Mouse (Mus musculus): Measurements from ENCODE around the gene Gm11757. TPM values are rescaled to one million over a fixed set of nuclear protein-coding genes. Genes with fewer than 3 reads are reported as not detected.
"Not testable (repeated sequence)": the region's sequence is repeated elsewhere in the genome, so short reads cannot be mapped to it uniquely, and the experiment has no call there.

The Gm11757 gene
- total RNA-seq (2021): not detected

DNA sequence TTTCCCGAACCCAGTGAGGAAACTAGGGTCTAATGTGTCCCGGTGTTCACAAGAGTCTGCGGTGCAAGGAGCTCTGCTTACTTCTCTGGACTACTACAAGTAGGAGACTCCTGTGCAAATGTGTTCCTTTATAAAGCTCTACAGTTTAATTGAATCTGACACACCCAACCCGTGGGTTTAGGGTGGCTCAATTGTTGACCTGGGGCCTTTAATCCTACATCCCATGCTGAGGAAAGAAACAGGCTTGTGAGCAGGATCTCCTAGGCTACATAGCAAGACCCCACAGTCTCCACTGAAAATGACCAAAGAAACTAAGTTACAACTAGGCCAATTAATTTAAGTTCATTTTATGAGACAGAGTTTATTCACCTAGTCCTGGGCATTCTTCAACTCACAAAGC lies at the start of gene Gm11757:
Gene Gm11757 (minus strand): TSS at position 101 of the 400 bp plus-strand sequence.
- intact Hi-C loops (cut with DNase I); DNase-seq (ENCODE audit: low spot score in 2 of 2): not testable (repeated sequence)

DNA sequence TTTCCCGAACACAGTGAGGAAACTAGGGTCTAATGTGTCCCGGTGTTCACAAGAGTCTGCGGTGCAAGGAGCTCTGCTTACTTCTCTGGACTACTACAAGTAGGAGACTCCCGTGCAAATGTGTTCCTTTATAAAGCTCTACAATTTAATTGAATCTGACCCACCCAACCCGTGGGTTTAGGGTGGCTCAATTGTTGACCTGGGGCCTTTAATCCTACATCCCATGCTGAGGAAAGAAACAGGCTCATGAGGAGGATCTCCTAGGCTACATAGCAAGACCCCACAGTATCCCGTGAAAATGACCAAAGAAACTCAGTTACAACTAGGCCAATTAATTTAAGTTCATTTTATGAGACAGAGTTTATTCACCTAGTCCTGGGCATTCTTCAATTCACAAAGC lies 29.7 kb upstream of the Gm11757 start, which contains the start of gene Gm11756:
Gene Gm11756 (minus strand): TSS at position 101 of the 400 bp plus-strand sequence.
- intact Hi-C loops (cut with DNase I); DNase-seq (ENCODE audit: low spot score in 2 of 2): not testable (repeated sequence)

DNA sequence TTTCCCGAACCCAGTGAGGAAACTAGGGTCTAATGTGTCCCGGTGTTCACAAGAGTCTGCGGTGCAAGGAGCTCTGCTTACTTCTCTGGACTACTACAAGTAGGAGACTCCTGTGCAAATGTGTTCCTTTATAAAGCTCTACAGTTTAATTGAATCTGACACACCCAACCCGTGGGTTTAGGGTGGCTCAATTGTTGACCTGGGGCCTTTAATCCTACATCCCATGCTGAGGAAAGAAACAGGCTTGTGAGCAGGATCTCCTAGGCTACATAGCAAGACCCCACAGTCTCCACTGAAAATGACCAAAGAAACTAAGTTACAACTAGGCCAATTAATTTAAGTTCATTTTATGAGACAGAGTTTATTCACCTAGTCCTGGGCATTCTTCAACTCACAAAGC lies 14.9 kb upstream of the Gm11757 start, which contains the start of gene Gm13871:
Gene Gm13871 (minus strand): TSS at position 101 of the 400 bp plus-strand sequence.
- intact Hi-C loops (cut with DNase I); DNase-seq (ENCODE audit: low spot score in 2 of 2): not testable (repeated sequence)

DNA sequence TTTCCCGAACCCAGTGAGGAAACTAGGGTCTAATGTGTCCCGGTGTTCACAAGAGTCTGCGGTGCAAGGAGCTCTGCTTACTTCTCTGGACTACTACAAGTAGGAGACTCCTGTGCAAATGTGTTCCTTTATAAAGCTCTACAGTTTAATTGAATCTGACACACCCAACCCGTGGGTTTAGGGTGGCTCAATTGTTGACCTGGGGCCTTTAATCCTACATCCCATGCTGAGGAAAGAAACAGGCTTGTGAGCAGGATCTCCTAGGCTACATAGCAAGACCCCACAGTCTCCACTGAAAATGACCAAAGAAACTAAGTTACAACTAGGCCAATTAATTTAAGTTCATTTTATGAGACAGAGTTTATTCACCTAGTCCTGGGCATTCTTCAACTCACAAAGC lies 14.7 kb downstream of the Gm11757 start, which contains the start of gene Gm11758:
Gene Gm11758 (minus strand): TSS at position 101 of the 400 bp plus-strand sequence.
- intact Hi-C loops (cut with DNase I); DNase-seq (ENCODE audit: low spot score in 2 of 2): not testable (repeated sequence)

Other genes with a start within 250 kb of the Gm11757 start
- gene Gm11239, start 222.8 kb downstream of the Gm11757 start, total RNA-seq (2021): not detected
- gene Gm428, start 207.6 kb downstream of the Gm11757 start, total RNA-seq (2021): not detected
- gene Rasef, start 100.1 kb downstream of the Gm11757 start, total RNA-seq (2021): under 1 TPM; 0.10 to 0.18 TPM
- gene Gm11758, start 14.8 kb downstream of the Gm11757 start, total RNA-seq (2021): not detected
- not detected for gene Gm13871, start 14.8 kb upstream of the Gm11757 start, total RNA-seq (2021)
- not detected for gene Gm11756, start 29.6 kb upstream of the Gm11757 start, total RNA-seq (2021)
- not detected for gene 2310002L09Rik, start 59.7 kb upstream of the Gm11757 start, total RNA-seq (2021)
- gene Frmd3, start 122.3 kb upstream of the Gm11757 start, total RNA-seq (2021): 1 to 10 TPM; 8.1 to 8.2 TPM

All from left cerebral cortex, postnatal 36 days (tissue).